Mouse (Mus musculus): ENCODE data around the gene Grcc10. TPM values are rescaled to one million over a fixed set of nuclear protein-coding genes. Genes with fewer than 3 reads are reported as not detected.

The Grcc10 gene
- total RNA-seq, 2 experiments from 2014 or later: 297 to 325 TPM

DNA sequence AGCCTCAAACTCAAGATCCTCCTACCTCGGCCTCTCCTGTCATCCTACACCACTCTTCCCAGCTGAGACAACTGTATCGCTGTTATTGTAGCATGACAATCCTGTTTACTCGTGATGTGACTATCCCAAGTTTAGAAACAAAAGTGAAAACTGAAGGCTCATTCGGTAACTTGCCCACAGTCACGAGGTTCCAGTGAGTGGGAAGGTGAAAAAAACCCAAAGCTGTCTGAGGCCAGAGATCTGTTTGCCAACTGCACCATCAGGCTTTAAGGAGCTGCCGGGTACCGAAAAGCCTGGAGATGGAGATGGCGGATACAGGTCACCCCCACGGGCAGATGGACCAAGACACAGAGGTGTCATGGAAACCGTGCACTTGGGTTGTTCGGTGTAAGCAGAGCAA lies 4.1 kb downstream of the Grcc10 start:
- DNase-seq (ENCODE audit: low spot score in 2 of 2): no peak

DNA sequence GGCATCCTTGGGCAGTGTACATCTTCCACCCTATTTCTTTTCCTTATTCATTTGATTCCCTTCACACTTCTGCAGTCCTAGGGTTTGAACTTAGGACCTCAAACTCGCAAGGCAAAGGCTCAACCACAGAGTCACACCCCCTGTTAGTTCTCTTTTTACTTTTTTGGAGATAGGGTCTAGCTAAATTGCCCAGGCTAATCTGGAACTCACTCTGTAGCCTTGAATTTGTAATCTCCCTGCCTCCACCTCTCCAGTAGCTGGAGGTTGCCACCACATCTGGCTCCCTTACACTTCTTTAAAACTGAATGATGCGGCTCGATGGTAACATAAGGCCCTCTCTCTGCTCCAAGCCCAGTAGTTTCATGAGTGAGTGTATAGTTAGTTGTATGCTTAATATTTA lies 6.8 kb downstream of the Grcc10 start:
- no peak for DNase-seq (ENCODE audit: low spot score in 2 of 2)

DNA sequence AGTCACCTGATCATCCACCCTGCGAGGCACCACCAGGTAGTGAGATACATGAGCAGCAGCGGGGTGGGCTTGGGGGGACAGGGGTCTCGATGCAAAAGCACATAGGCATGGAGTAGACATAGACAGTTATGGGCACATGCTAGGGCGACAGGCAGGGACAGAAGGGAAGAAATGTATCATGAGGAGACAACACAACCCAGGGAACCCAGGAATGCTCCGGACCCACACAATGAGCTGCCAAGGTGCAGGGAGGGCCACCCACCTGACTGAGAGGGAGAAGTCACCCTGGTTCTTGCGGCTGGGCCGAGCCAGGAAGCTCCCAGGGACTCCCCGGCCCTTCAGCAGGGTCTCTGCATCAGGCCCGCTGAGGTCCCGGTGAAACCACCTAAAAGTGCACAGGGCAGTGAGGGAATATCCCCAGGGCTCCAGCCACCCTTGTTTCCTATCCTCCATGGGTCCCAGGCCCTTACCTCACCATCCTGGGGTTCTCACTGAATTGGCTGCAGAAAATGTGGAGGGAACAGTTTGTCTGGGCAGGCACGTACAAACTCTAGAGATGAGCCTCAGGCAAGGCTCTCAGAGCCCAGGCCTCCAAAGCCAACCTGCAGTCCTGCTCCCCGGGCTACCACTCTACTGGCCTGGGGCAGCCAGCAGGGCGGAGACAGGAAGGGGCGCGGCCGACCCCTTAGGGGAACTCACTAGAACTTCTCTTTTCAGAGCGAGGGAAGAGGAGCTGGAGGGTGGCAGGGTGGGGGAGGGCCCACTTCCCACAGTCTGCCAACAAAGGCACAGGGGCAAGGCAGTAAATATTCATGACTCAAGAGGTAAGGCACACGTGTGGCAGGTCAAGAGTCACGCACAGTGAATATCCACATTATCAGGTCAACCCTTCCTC lies 8.5 kb downstream of the Grcc10 start:
- no peak for DNase-seq (ENCODE audit: low spot score in 2 of 2)

- DNase-seq (ENCODE audit: low spot score in 2 of 2): no peak
Observed at GRCm38 (mm10) chr6:124731038-124731437, 10.1 kb downstream of the Grcc10 start.

DNA sequence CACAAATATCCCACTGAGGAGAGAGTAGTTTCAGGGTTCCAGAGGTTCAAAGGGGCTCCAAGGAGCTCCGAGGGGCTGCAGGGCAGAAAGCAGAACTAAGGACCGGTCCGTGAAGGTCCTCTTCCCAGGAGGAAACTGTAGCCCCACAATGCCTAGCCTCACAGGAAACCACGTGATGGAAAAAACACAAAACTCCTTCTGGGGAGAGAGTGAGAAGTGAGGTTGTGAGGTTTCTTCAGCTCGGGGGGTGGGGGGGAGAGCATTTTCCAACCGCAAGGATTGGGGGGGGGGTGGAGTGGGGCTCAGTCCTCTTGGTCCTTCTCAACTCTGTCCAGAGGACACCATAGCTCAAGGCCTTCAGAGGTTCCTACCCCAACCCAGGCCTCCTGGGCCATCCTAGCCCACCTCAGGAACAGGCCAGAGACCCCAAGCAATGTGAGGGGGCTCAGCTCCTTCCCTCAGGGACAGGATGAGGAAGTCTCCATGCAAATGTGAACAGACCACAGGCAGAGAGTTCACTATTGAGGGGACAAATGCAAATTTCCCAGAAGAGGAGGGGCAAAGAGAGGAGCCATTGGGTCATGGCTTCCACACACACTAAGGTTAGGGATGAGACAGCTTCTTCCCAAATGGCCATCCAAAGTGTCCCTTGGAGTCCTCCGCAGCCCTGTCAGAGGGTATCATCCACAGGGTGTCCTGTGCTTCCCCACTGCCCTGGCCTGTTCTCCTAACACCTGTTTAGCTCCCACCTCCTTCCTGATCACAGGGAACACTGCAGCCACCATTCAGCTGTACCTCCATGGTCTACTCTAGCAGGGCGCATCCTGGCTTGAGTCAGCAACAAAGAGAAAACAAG lies 11.1 kb downstream of the Grcc10 start:
- DNase-seq (ENCODE audit: low spot score in 2 of 2): no peak

- DNase-seq (ENCODE audit: low spot score in 2 of 2): no peak
Observed at GRCm38 (mm10) chr6:124728621-124729020, 12.6 kb downstream of the Grcc10 start.

DNA sequence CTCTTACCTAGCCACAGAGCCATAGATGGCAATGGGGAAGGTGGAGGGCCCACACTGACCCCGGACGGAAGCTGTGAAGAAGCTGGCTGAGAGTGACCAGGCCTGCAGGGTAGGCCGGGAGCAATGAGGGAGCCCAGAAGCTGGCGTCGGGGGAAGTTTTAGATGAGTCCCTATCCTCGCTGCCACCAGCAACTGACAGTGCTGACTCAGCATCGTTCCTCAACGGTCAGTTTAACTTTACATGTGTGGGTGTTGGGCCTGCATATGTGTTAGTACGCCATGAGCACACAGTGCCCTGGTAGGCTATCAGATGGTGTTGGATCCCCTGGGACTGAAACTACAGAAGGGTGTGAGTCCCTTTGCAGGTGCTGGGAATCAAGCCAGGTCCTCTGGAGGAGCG lies 16.7 kb downstream of the Grcc10 start:
- DNase-seq (ENCODE audit: low spot score in 2 of 2): no peak

DNA sequence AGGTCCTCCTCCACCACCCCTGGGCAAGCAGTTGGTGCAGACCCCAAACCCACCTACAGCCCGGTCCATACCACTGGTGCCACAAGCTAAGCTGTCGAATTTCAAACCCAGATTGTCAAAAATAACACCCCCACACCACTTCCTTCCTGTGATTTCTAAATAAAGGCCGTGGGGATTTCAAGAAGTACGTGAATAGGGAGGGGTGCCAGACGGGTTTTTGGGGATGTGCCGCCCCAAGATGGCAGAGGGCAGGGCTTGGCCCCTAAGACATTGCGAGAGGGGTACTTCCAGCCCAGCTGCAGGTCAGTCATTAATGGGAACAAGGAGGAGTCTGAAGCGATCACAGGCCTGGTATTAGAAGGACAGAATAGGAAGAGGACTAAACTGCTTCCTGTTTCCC lies 17.6 kb downstream of the Grcc10 start:
- no peak for DNase-seq (ENCODE audit: low spot score in 2 of 2)

- no peak for DNase-seq (ENCODE audit: low spot score in 2 of 2)
Observed at GRCm38 (mm10) chr6:124722876-124723473, 18.2 kb downstream of the Grcc10 start.

DNA sequence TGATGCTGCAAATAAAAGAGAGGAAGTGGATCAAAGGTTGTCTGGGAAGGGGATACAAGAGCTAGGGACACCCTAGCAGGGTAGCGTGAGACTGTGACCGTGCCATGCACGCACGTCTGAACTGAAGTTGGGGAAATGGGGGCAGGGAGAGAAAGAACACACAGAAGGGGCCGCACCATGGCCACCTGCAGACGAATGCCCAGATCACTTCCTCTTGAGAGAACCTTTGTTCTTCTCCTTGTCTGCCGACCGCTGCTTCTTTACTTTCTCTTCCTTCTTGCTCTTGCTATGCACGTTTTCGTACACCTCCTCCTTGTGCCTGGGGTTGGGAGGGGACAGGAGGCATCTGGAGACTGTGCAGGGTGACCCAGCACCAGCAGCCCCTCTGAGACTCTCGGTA lies 20.3 kb downstream of the Grcc10 start:
- DNase-seq (ENCODE audit: low spot score in 2 of 2): no peak

GRCm38 (mm10) chr6:124719354-124719978 lies 21.7 kb downstream of the Grcc10 start:
- no peak for DNase-seq (ENCODE audit: low spot score in 2 of 2)

GRCm38 (mm10) chr6:124718703-124719102 lies 22.5 kb downstream of the Grcc10 start:
- DNase-seq (ENCODE audit: low spot score in 2 of 2): no peak

DNA sequence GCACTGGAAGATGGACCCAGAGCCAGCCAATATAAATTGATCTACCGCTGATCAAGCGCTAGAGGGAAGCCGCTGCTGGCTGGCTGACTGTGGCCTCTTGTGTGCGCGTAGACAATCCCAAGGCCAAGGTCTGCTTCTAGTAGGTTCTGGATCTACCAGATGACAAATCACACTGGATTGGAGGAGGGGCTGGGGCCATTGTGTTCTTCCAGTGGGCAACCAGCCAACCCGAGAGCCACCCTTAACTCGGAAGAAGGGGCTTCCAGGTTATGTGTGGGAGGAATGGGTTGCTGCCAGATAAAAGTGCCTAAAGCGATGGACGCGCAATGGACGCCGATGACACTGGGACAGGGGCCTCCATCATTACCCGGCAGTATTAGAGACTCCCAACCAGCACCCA lies 23.2 kb downstream of the Grcc10 start:
- no peak for DNase-seq (ENCODE audit: low spot score in 2 of 2)

GRCm38 (mm10) chr6:124716864-124717490 lies 24.2 kb downstream of the Grcc10 start:
- DNase-seq (ENCODE audit: low spot score in 2 of 2): no peak

GRCm38 (mm10) chr6:124712918-124713317 lies 28.3 kb downstream of the Grcc10 start:
- DNase-seq (ENCODE audit: low spot score in 2 of 2): no peak

- peak; percentile 94 to 98 for DNase-seq (ENCODE audit: low spot score in 2 of 2)
Observed at GRCm38 (mm10) chr6:124711824-124712782, 29.1 kb downstream of the Grcc10 start, which contains the start of the genes Emg1 and Phb2. Gene Emg1, minus strand, starts transcription at chr6:124712178. Gene Phb2, plus strand, starts transcription at chr6:124712336.

GRCm38 (mm10) chr6:124708289-124708889 lies 32.8 kb downstream of the Grcc10 start:
- no peak for DNase-seq (ENCODE audit: low spot score in 2 of 2)

GRCm38 (mm10) chr6:124706061-124706627 lies 35.0 kb downstream of the Grcc10 start:
- DNase-seq (ENCODE audit: low spot score in 2 of 2): no peak

GRCm38 (mm10) chr6:124704417-124704816 lies 36.8 kb downstream of the Grcc10 start:
- DNase-seq (ENCODE audit: low spot score in 2 of 2): no peak
